Mouse (Mus musculus) G1E (cell line): ENCODE measurements around the gene Ltbp2. TPM values are rescaled to one million over a fixed set of nuclear protein-coding genes. Genes with fewer than 3 reads are reported as not detected.

Experiments used
- ATAC-seq: 2 replicates; pipeline ENCODE4 v1.8.0; 2016; ENCODE audit warnings: mild to moderate bottlenecking; ENCODE audit not compliant: insufficient number of reproducible peaks, poor library complexity, low FRiP score, severe bottlenecking; ENCODE audit errors: extremely low read depth
- DNase-seq: peaks from one replicate; pipeline ENCODE4 v3.0.0; 2012; ENCODE audit warnings: low spot score
- H3K27me3 ChIP-seq: 2 replicates; pipeline ENCODE4 v1.6.1; 2012; ENCODE audit warnings: mild to moderate bottlenecking, low read length, inconsistent platforms; ENCODE audit not compliant: insufficient read depth
- H3K36me3 ChIP-seq: replicated peaks from 2 replicates; pipeline ENCODE3; 2012; ENCODE audit warnings: mild to moderate bottlenecking, inconsistent platforms
- H3K4me1 ChIP-seq: 2 replicates; pipeline ENCODE4 v1.6.1; 2012; ENCODE audit warnings: low read depth, low read length, inconsistent platforms, mixed read lengths; ENCODE audit not compliant: insufficient read depth
- H3K4me3 ChIP-seq: 2 replicates; pipeline ENCODE4 v1.5.1; 2012; ENCODE audit warnings: low read depth, mild to moderate bottlenecking, inconsistent platforms, low read length, moderate library complexity, mixed read lengths
- H3K9me3 ChIP-seq: replicated peaks from 2 replicates; pipeline ENCODE4 v1.6.1; 2012; ENCODE audit warnings: inconsistent platforms
- CTCF ChIP-seq: IDR thresholded peaks from 2 replicates; pipeline ENCODE4 v1.5.1; 2012; ENCODE audit warnings: low read depth, low read length, inconsistent platforms, mixed read lengths
- GATA1 ChIP-seq: IDR thresholded peaks from 2 replicates; pipeline ENCODE4 v1.6.1; 2012; ENCODE audit warnings: borderline replicate concordance, low read length, inconsistent platforms, mixed read lengths
- GATA2 ChIP-seq: IDR thresholded peaks from 2 replicates; pipeline ENCODE4 v1.6.1; 2012; ENCODE audit warnings: low read depth, low read length, inconsistent platforms, borderline replicate concordance
- POLR2AphosphoS5 ChIP-seq: IDR thresholded peaks from 2 replicates; pipeline ENCODE4 v1.6.1; 2012; ENCODE audit warnings: low read depth, low read length, inconsistent platforms; ENCODE audit not compliant: insufficient replicate concordance
- TAL1 ChIP-seq: conservative IDR thresholded peaks from 2 replicates; pipeline ENCODE4 v1.6.1; 2012; ENCODE audit warnings: low read depth, low read length, inconsistent platforms, mixed read lengths
- polyA plus RNA-seq: library from polyadenylated mRNA; stranded (reverse); fragments of >175 nt; gene quantifications from 2 replicates; pipeline ENCODE4 v1.2.3, GENCODE M21; 2012
- total RNA-seq, 2 experiments: library from RNA; stranded (forward) in 1 of 2; stranded (reverse) in 1 of 2; fragments of 200-1000 nt in 1 of 2; fragments of >200 nt in 1 of 2; fragmentation: Nextera tagmentation in 1 of 2; gene quantifications; 2 replicates each; pipeline ENCODE4 v1.2.3; 2014 to 2017

Gene Ltbp2
- total and polyA plus RNA-seq, 3 experiments, result 0.44 TPM; not detected in 2

DNA sequence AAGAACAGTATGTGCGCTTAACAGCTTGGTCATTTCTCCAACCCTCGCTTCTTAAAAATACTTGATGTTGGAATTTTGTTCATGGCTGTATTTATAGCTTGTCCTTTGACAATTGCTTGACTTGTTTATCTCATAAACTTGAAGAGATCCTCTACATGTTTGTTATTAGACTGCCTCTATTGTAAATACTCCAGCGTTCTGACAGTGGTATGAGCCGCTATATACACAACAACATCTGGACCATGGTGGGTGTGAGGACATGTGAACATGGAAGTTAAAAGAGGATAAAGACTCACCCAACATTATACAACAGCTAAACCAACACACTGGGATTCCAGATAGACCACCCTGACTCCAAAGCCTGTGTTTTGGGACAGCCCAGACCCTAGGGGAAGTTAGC lies 41.6 kb downstream of the Ltbp2 start:
- DNase-seq, result no peak
- Histone ChIP-seq H3K4me3 (no peak overlapping the region), H3K4me1 (no peaks in the 10 kb centered on the region), H3K9me3 (no peaks in the 10 kb centered on the region), H3K36me3 (no peaks in the 10 kb centered on the region), H3K27me3 (peaks cover 40% of the 10 kb centered on the region)
- ATAC-seq, result no peak
- TF ChIP-seq GATA1, result no peak
- TF ChIP-seq TAL1, result no peak
- TF ChIP-seq CTCF, result no peak

DNA sequence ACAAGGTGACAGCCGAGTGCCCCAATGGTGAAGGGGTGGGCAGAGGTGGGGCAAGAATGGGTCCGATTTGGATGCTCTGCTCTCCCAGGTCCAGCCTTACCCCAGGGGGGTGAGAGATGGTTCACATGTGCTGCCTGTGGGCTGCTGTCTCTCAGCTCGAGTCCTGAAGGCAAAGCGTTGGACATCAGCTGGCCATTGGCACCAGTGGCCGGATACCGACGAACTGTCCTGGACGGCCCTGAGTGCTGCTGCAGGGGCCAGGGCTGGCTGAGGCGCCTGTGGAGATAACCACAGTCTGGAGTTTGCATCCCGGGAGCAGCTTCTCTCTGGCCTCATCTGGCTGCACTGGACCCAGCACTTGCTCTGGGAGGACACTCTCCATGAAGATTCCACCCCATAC lies 44.7 kb downstream of the Ltbp2 start:
- TF ChIP-seq TAL1, result no peak
- TF ChIP-seq POLR2AphosphoS5, result no peak
- TF ChIP-seq GATA2, result no peak
- no peak for TF ChIP-seq GATA1
- TF ChIP-seq CTCF, result no peak
- H3K4me3 ChIP-seq, result no peak overlapping the region
- ATAC-seq, result no peak
- no peaks in the 10 kb centered on the region for H3K4me1 ChIP-seq
- DNase-seq, result no peak
- no peaks in the 10 kb centered on the region for H3K9me3 ChIP-seq
- H3K27me3 ChIP-seq, result peaks cover 43% of the 10 kb centered on the region
- H3K36me3 ChIP-seq, result no peaks in the 10 kb centered on the region

DNA sequence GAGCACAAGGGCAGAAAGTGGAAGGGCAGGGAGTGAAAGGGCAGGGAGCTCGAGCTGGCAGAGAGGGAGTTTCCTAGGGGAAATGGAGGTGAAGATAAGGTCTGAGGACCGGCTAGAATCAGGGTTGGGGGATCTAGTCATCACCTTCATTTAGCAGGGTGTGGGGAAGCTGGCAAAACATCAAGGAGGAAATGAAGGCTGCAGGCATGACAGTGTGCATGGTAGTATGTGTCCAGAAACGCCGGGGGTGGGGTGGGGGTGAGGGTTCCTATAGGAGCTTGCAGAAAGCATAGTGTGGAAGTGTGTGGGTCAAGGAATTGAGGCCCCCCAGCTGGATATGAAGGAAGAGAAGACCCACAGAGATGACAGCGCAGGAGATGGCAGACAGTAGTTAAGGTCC lies 45.2 kb downstream of the Ltbp2 start:
- Histone ChIP-seq H3K4me3 (no peak overlapping the region), H3K36me3 (no peaks in the 10 kb centered on the region), H3K27me3 (peaks cover 39% of the 10 kb centered on the region), H3K4me1 (no peaks in the 10 kb centered on the region), H3K9me3 (no peaks in the 10 kb centered on the region)
- DNase-seq (no peak), ATAC-seq (no peak)
- TF ChIP-seq GATA2, result no peak
- TF ChIP-seq TAL1, result no peak
- TF ChIP-seq GATA1, result no peak
- TF ChIP-seq CTCF, result no peak
- TF ChIP-seq POLR2AphosphoS5, result no peak

DNA sequence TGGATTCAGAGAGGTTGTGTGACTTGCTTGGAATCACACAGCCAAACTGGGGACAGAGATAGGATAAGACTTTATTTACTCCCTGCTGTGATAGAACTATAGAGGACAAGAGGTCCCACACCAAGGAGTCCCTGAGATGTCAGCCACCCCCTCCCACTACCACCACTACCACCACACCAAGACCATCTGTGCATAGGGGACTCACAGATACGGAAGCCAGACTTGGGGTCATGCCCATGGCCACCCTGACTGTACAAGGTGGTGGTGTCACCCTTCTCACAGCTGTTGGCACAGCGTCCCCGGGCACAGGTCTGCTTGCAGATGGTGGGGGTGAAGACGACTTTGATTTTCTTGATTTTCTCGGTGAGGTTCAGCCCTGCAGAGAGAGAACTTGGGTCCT lies 45.9 kb downstream of the Ltbp2 start:
- ATAC-seq, result no peak
- no peak overlapping the region for H3K4me3 ChIP-seq
- H3K4me1 ChIP-seq, result no peaks in the 10 kb centered on the region
- peaks cover 41% of the 10 kb centered on the region for H3K27me3 ChIP-seq
- no peaks in the 10 kb centered on the region for H3K9me3 ChIP-seq
- no peaks in the 10 kb centered on the region for H3K36me3 ChIP-seq
- no peak for DNase-seq
- no peak for TF ChIP-seq CTCF
- TF ChIP-seq GATA1, result no peak
- no peak for TF ChIP-seq GATA2
- no peak for TF ChIP-seq TAL1
- no peak for TF ChIP-seq POLR2AphosphoS5

DNA sequence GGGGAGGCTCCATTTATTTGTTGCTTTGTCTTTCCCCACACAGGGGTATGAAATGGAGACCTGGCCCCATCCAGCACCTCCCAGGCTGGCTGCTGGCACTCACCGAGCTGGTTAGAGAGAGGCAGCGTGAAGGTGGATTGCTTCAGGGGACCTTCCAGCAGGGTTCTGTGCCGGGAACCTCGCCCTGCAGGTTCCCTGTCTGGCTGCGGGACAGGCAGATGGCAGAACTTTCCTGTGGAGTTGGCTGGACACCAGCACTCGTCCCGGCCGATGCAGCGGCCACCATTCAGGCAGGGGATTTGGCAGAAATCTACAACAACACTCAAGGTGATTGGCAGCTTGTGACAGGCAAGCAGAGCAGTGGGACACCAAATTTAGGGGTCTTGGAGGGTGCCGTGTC lies 46.4 kb downstream of the Ltbp2 start:
- H3K9me3 ChIP-seq, result no peaks in the 10 kb centered on the region
- H3K36me3 ChIP-seq, result no peaks in the 10 kb centered on the region
- no peak for TF ChIP-seq GATA2
- TF ChIP-seq TAL1, result no peak
- TF ChIP-seq POLR2AphosphoS5, result no peak
- no peak for TF ChIP-seq CTCF
- no peak for TF ChIP-seq GATA1
- no peaks in the 10 kb centered on the region for H3K4me1 ChIP-seq
- H3K4me3 ChIP-seq, result no peak overlapping the region
- no peak for ATAC-seq
- DNase-seq, result no peak
- peaks cover 36% of the 10 kb centered on the region for H3K27me3 ChIP-seq

DNA sequence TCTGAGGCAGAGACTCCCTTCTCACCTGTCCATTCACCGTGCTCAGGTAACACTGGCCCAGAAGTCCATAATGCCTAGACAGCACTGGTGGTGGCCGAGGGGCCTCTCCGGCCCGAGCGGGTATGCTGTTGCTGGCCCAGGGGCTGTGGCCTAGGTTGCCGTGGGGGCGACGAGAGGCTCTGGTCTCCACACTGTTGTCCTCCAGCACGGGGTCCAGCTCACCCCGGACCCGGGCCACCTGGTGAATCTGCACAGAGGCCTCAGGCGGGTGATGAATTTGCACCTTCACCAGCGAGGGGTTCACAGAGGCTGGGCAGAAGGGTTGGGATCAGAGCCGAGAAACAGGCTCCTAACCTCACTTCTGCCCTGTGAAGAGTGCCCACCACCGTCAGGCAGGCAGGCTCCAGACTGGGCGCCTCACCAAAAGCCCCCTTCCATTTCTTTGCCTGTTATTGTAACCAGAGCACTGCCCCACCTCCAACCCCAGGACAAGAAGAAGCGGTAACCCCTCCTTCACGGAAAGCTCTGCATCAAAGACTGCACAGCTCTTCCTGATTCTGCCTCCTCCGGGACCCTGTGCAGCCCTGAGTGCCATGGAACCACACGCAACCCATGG lies 47.1 kb downstream of the Ltbp2 start:
- Histone ChIP-seq H3K27me3 (peaks cover 42% of the 10 kb centered on the region), H3K4me1 (no peaks in the 10 kb centered on the region), H3K36me3 (no peaks in the 10 kb centered on the region), H3K9me3 (no peaks in the 10 kb centered on the region), H3K4me3 (no peak overlapping the region)
- no peak for ATAC-seq
- no peak for DNase-seq
- TF ChIP-seq CTCF, result no peak
- no peak for TF ChIP-seq TAL1
- no peak for TF ChIP-seq POLR2AphosphoS5
- no peak for TF ChIP-seq GATA2
- TF ChIP-seq GATA1, result no peak
